Mouse (Mus musculus) myocyte (in vitro differentiated cells): ENCODE data around the gene Syt1. TPM values are rescaled to one million over a fixed set of nuclear protein-coding genes. Genes with fewer than 3 reads are reported as not detected.
A peak's percentile ranks its signal among the peaks of the same experiment; 100 is the strongest.

Experiments
- H3K27me3 ChIP-seq: one replicate; pipeline ENCODE4 v1.6.1; 2011; ENCODE audit not compliant: control insufficient read depth, insufficient read depth, insufficient read length
- H3K36me3 ChIP-seq: one replicate; pipeline ENCODE4 v1.6.1; 2011; ENCODE audit not compliant: control insufficient read depth, insufficient read depth
- H3K4me2 ChIP-seq: one replicate; pipeline ENCODE4 v1.6.1; 2011; ENCODE audit warnings: low read depth, control low read depth
- H3K4me3 ChIP-seq: one replicate; pipeline ENCODE4 v1.5.1; 2011; ENCODE audit warnings: mild to moderate bottlenecking, control low read depth, moderate library complexity
- H3K79me2 ChIP-seq: one replicate; pipeline ENCODE4 v1.6.1; 2011; ENCODE audit not compliant: control insufficient read depth, insufficient read depth
- H3ac ChIP-seq: one replicate; pipeline ENCODE4 v1.6.1; 2011; ENCODE audit not compliant: control insufficient read depth, insufficient read length
- CEBPB ChIP-seq: IDR thresholded peaks from 2 replicates; pipeline ENCODE4 v1.6.1; 2011; ENCODE audit warnings: mild to moderate bottlenecking, moderate library complexity; ENCODE audit not compliant: poor library complexity, insufficient read depth, severe bottlenecking
- E2F4 ChIP-seq: IDR thresholded peaks from one replicate; pipeline ENCODE4 v1.6.1; 2011; ENCODE audit warnings: mild to moderate bottlenecking, control low read depth, moderate library complexity; ENCODE audit not compliant: insufficient read depth
- MAX ChIP-seq: IDR thresholded peaks from one replicate; pipeline ENCODE4 v1.6.1; 2011; ENCODE audit warnings: low read depth, mild to moderate bottlenecking, control low read depth
- MYOD1 ChIP-seq, 3 experiments: IDR thresholded peaks; one replicate each; pipeline ENCODE4 v1.6.1; 2011; ENCODE audit warnings: control low read depth in 2 of 3, low read depth in 2 of 3, mild to moderate bottlenecking in 2 of 3, moderate library complexity in 1 of 3; ENCODE audit not compliant: insufficient read length in 2 of 3, control insufficient read depth in 1 of 3
- MYOG ChIP-seq, 3 experiments: IDR thresholded peaks; one replicate each; pipeline ENCODE4 v1.6.1; 2011; ENCODE audit warnings: control low read depth in 2 of 3, low read depth in 2 of 3, mild to moderate bottlenecking in 2 of 3; ENCODE audit not compliant: insufficient read length in 2 of 3, control insufficient read depth in 1 of 3, insufficient read depth in 1 of 3
- POLR2A ChIP-seq: IDR thresholded peaks from one replicate; pipeline ENCODE4 v1.6.1; 2011; ENCODE audit warnings: low read depth, mild to moderate bottlenecking, control low read depth, moderate library complexity; ENCODE audit not compliant: insufficient read length
- POLR2AphosphoS2 ChIP-seq: IDR thresholded peaks from one replicate; pipeline ENCODE4 v1.6.1; 2011; ENCODE audit warnings: low read depth, control low read depth; ENCODE audit not compliant: insufficient read length
- REST ChIP-seq: IDR thresholded peaks from one replicate; pipeline ENCODE4 v1.6.1; 2011; ENCODE audit warnings: mild to moderate bottlenecking, control low read depth, moderate library complexity; ENCODE audit not compliant: insufficient read depth, insufficient read length
- SRF ChIP-seq: IDR thresholded peaks from one replicate; pipeline ENCODE4 v1.6.1; 2011; ENCODE audit warnings: low read depth; ENCODE audit not compliant: control insufficient read depth, insufficient read length
- TCF12 ChIP-seq: IDR thresholded peaks from one replicate; pipeline ENCODE4 v1.6.1; 2011; ENCODE audit warnings: mild to moderate bottlenecking, control low read depth; ENCODE audit not compliant: poor library complexity, insufficient read depth, severe bottlenecking
- TCF3 ChIP-seq: IDR thresholded peaks from one replicate; pipeline ENCODE4 v1.6.1; 2011; ENCODE audit warnings: low read depth, control low read depth; ENCODE audit not compliant: insufficient read length
- USF1 ChIP-seq: IDR thresholded peaks from one replicate; pipeline ENCODE4 v1.6.1; 2011; ENCODE audit warnings: low read depth, mild to moderate bottlenecking, control low read depth, moderate library complexity
- polyA plus RNA-seq: library from polyadenylated mRNA; unstranded; fragments of >200 nt; fragmentation: generic; extraction: Trizol; gene quantifications from one replicate; pipeline ENCODE4 v1.2.1, GENCODE M21; 2012; ENCODE audit warnings: missing spikeins

Syt1 gene
- polyA plus RNA-seq, 1 experiment, result 0.06 TPM

DNA sequence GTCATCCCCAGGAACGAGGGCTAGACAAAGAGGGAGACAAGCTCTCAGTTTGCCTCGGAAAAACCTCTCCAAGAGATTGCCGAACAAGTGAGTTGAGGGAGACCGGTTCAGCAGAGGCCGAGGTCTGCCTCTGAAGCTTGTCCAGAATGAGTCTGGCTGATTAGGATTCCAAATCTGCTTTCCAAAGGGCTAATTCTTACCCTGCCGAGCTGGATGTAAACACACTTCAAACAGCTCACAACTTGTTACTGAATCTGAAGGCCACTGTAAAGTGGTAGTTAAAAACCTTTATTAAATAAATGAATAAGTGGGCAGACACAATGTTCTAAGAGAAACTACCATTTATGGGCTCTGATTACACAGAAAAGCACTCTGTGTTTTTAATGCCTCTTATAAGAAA is 491.6 kb downstream of the Syt1 start:
- TF ChIP-seq POLR2A (no peak), USF1 (no peak), POLR2AphosphoS2 (no peak), TCF3 (no peak), MYOG (IDR thresholded peaks at IDR 0.05; ENCODE audit: control insufficient read depth in 1 of 3, insufficient read depth in 1 of 3, insufficient read length in 2 of 3, low read depth in 2 of 3) (no peak), MAX (no peak)

GRCm38 (mm10) chr10:108517076-108517475 is 493.7 kb downstream of the Syt1 start:
- no peak overlapping the region for H3ac ChIP-seq
- TF ChIP-seq REST, result no peak
- no peak for TF ChIP-seq USF1
- no peak for TF ChIP-seq SRF
- H3K79me2 ChIP-seq, result no peaks in the 10 kb centered on the region
- H3K4me3 ChIP-seq, result no peak overlapping the region
- H3K36me3 ChIP-seq, result no peaks in the 10 kb centered on the region
- H3K4me2 ChIP-seq, result no peak overlapping the region
- no peaks in the 10 kb centered on the region for H3K27me3 ChIP-seq

More for the DNA sequence above, 491.6 kb downstream of the Syt1 start:
- Histone ChIP-seq H3K27me3 (no peaks in the 10 kb centered on the region), H3ac (no peak overlapping the region), H3K79me2 (no peaks in the 10 kb centered on the region), H3K4me3 (no peak overlapping the region), H3K36me3 (no peaks in the 10 kb centered on the region), H3K4me2 (no peak overlapping the region)

DNA sequence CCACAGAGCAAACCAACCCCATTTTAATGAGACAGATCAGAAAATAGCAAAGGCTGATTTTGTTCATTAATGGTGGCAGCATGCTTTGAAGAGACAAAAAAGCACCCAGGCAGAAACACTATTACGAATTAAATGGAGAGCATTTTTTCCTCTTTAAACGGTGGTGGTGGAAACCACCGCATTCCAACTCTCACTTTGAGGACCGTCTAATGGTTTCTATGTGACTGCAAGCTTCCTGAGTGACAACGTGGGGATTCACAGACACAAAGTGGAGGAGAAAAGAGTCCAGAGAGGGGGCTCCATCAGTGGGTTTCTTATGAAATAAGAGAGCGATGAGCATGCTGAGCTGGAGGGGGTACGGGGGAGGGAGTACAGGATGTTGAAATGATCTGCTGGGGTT is 496.1 kb downstream of the Syt1 start:
- TF ChIP-seq MYOG (IDR thresholded peaks at IDR 0.05; ENCODE audit: control insufficient read depth in 1 of 3, insufficient read depth in 1 of 3, insufficient read length in 2 of 3, low read depth in 2 of 3), result no peak
- TF ChIP-seq SRF, result no peak
- no peak overlapping the region for H3ac ChIP-seq
- no peak overlapping the region for H3K4me2 ChIP-seq
- H3K36me3 ChIP-seq, result no peaks in the 10 kb centered on the region
- H3K79me2 ChIP-seq, result no peaks in the 10 kb centered on the region
- H3K4me3 ChIP-seq, result no peak overlapping the region
- H3K27me3 ChIP-seq, result no peaks in the 10 kb centered on the region

- Histone ChIP-seq H3K36me3 (no peaks in the 10 kb centered on the region), H3ac (no peak overlapping the region), H3K79me2 (no peaks in the 10 kb centered on the region), H3K27me3 (no peaks in the 10 kb centered on the region), H3K4me3 (no peak overlapping the region), H3K4me2 (no peak overlapping the region)
- no peak for TF ChIP-seq CEBPB
- TF ChIP-seq POLR2AphosphoS2, result no peak
- TF ChIP-seq TCF12, result no peak
- no peak for TF ChIP-seq TCF3
- TF ChIP-seq MAX, result no peak
- TF ChIP-seq SRF, result no peak
- TF ChIP-seq POLR2A, result no peak
- no peak for TF ChIP-seq REST
- TF ChIP-seq USF1, result no peak
These were observed 501.2 kb downstream of the Syt1 start for GRCm38 (mm10) chr10:108509579-108509978.

DNA sequence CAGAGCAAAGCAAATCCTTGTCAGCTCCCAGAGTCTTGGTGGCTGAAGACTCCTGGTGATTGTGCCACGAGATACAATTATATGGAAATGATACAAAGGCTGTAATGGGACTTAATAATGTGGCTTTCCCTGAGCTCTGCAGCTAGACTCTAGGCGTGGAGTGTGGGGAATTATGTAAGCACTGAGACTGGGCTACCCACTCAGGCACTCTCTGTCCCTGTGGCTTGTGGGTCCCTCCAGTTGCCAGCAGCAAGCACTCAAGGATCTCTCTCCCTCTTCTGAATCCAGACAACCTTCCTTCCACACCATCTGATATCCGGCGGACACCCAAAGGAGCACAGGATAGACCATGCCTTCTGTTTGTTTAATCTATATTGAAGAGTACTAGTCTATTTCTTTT is 503.9 kb downstream of the Syt1 start:
- Histone ChIP-seq H3K4me2 (no peak overlapping the region), H3K27me3 (no peaks in the 10 kb centered on the region), H3K4me3 (no peak overlapping the region), H3K36me3 (no peaks in the 10 kb centered on the region), H3ac (no peak overlapping the region), H3K79me2 (no peaks in the 10 kb centered on the region)
- TF ChIP-seq TCF3 (no peak), MYOG (IDR thresholded peaks at IDR 0.05; ENCODE audit: control insufficient read depth in 1 of 3, insufficient read depth in 1 of 3, insufficient read length in 2 of 3, low read depth in 2 of 3) (no peak)

DNA sequence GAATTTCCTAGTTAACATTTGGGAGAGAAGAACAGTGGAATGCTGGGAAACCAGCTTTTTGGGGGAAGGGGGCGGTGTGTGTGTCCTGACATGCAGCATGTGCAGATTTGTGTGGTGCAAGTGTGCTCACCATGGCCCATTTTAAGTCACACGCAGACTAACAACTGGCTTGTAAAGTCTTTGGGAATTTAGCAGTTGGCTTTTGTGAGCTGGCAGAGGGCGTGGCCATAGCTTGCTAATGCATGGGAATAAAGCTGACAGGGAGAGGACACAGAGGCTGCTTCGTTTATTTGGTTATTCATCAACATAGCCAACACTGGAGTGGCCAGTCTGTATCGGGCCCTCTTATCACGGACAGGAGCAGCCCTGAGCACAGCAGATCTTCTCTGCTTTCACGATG is 505.9 kb downstream of the Syt1 start:
- peak overlapping the region; percentile 24 for H3K4me2 ChIP-seq
- no peak overlapping the region for H3K4me3 ChIP-seq
- no peaks in the 10 kb centered on the region for H3K27me3 ChIP-seq
- TF ChIP-seq TCF12 (no peak), MAX (no peak), REST (no peak), SRF (no peak), MYOG (IDR thresholded peaks at IDR 0.05; ENCODE audit: control insufficient read depth in 1 of 3, insufficient read depth in 1 of 3, insufficient read length in 2 of 3, low read depth in 2 of 3) (no peak), MYOD1 (IDR thresholded peaks at IDR 0.05; ENCODE audit: control insufficient read depth in 1 of 3, insufficient read length in 2 of 3, low read depth in 2 of 3) (no peak), POLR2A (no peak), TCF3 (no peak), E2F4 (no peak), POLR2AphosphoS2 (no peak), USF1 (no peak), CEBPB (no peak)
- no peak overlapping the region for H3ac ChIP-seq
- H3K79me2 ChIP-seq, result no peaks in the 10 kb centered on the region
- no peaks in the 10 kb centered on the region for H3K36me3 ChIP-seq
